Mouse (Mus musculus): Measurements from ENCODE around the gene Sympk. TPM values are rescaled to one million over a fixed set of nuclear protein-coding genes. Genes with fewer than 3 reads are reported as not detected.
"Not testable (repeated sequence)": the region's sequence is repeated elsewhere in the genome, so short reads cannot be mapped to it uniquely, and the experiment has no call there.

Sympk gene
- total RNA-seq, 2 experiments from 2014 or later: 118 to 123 TPM

DNA sequence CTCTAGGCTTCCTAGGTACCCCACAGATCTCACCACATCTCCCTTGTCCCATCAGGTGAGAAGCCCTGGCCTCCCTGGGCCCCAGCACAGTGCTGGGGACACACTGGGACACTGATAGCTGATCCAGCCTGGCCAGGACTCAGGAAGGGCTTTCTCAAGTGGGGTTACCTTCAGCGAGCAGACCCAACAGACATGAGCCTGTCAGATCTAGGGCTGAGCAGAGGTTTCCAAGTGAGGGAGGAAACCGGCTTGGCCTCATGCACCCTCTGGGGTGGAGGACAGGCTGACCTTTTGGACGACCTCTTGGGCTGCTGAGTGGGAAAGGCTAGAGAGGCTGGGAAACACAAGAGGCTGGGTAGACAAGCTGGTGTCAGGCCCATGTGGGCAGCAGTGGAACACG is 27.0 kb downstream of the Sympk start:
- DNase-seq (ENCODE audit: low spot score in 2 of 2): no peak

- peak; percentile 50 to 82 for DNase-seq (ENCODE audit: low spot score in 2 of 2)
These were observed 28.4 kb downstream of the Sympk start for GRCm38 (mm10) chr7:19052345-19053135.

GRCm38 (mm10) chr7:19053136-19053532 is 29.0 kb downstream of the Sympk start:
- no peak for DNase-seq (ENCODE audit: low spot score in 2 of 2)

DNA sequence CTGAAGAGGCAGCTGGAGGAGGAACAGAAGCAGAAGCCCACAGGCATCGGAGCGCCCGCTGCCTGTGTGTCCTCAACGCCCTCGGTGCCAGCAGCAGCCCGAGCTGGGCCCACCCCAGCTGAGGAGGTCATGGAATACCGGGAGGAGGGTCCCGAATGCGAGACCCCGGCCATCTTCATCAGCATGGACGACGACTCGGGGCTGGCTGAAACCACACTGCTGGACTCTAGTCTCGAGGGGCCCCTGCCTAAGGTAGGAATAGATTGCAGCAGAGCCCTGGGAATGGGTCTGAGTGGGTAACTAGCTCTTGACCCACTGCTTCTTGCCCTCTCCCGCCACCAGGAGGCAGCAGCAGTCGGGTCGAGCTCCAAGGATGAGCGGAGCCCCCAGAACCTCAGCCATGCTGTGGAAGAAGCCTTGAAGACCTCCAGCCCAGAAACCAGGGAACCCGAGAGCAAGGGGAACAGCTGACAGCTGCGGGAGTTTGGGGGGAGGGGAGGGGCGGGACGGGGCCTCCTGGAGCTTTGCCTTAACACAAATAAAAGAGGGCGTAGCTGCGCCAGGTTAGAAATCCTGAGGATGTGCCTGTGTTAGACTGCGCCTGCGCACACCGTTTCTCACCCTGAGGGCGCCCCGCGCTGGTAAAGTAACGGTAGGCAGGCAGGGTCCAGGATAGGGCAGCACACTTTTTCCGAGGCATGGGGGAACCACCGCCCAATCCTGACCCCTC is 30.0 kb downstream of the Sympk start, which contains the start of gene Rsph6a:
Gene Rsph6a (plus strand): TSS at position 644 of the 730 bp plus-strand sequence.
- no peak for DNase-seq (ENCODE audit: low spot score in 2 of 2)

DNA sequence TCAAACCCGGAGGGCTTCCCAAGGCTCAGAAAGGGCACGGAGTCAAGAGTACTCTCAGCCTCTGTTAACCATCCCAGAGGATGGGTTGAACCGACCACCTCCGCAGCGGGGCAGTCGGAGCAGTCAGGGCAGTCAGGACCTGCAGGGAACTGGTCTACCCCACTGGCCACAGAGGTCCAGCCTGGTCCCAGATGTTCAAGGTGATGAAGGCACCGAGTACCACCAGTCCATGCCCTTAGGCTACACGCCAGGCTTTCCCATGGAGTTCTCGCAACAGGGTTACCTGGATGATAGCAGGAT is 30.6 kb downstream of the Sympk start:
- DNase-seq (ENCODE audit: low spot score in 2 of 2): no peak

- DNase-seq (ENCODE audit: low spot score in 2 of 2): no peak
These were observed 30.9 kb downstream of the Sympk start for GRCm38 (mm10) chr7:19055108-19055507.

- no peak for DNase-seq (ENCODE audit: low spot score in 2 of 2)
These were observed 33.2 kb downstream of the Sympk start for GRCm38 (mm10) chr7:19057405-19057804.

DNA sequence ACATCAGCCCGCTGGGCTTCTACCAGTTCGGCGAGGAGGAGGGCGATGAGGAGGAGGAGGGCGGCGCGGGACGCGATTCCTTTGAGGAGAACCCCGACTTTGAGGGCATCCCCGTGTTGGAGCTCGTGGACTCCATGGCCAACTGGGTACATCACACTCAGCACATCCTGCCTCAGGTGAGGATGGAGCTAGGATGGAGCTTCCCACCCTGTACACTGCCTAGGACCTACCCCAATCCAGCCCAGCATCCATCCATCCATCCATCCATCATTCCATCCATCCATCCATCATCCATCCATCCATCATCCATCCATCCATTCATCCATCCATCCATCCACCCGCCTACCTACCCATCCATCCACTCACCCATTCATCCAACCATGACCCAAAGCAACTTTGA is 41.7 kb downstream of the Sympk start:
- DNase-seq (ENCODE audit: low spot score in 2 of 2): no peak

- no peak for DNase-seq (ENCODE audit: low spot score in 2 of 2)
These were observed 42.9 kb downstream of the Sympk start for GRCm38 (mm10) chr7:19067063-19067462.

- DNase-seq (ENCODE audit: low spot score in 2 of 2): no peak
These were observed 43.8 kb downstream of the Sympk start for GRCm38 (mm10) chr7:19067935-19068334.

GRCm38 (mm10) chr7:19068707-19069106 is 44.5 kb downstream of the Sympk start:
- DNase-seq (ENCODE audit: low spot score in 2 of 2): peak in 1 of 2 experiments; percentile 82

DNA sequence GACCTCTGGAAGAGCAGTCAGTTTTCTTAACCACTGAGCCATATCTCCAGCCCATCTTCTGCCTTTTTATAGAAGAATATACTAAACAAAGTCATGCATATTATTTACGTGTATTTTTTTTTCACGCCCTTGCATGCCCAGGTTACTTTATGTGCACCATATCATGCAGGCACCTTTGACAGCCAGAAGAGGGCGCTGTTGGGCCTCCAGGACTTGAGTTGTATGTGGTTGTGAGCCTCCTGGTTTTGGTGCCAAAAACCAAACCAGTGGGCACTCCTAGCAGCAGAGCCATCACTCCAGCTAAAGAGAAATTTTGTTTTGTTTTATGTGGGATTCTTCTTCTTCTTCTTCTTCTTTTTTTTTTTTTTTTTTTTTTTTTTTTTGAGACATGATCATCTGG is 45.3 kb downstream of the Sympk start:
- DNase-seq (ENCODE audit: low spot score in 2 of 2): no peak

DNA sequence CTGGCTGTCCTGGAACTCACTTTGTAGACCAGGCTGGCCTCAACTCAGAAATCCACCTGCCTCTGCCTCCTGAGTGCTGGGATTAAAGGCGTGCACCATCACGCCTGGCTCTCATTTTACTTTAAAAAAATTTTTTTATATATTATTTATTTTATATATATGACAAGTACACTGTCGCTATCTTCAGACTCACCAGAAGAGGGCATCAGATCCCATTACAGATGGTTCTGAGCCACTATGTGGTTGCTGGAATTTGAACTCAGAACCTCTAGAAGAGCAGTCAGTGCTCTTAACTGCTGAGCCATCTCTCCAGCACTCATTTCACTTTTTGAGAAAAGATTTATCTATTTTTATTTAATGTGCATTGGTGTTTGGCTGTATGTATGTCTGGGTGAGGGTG is 46.8 kb downstream of the Sympk start:
- not testable (repeated sequence) for DNase-seq (ENCODE audit: low spot score in 2 of 2)

DNA sequence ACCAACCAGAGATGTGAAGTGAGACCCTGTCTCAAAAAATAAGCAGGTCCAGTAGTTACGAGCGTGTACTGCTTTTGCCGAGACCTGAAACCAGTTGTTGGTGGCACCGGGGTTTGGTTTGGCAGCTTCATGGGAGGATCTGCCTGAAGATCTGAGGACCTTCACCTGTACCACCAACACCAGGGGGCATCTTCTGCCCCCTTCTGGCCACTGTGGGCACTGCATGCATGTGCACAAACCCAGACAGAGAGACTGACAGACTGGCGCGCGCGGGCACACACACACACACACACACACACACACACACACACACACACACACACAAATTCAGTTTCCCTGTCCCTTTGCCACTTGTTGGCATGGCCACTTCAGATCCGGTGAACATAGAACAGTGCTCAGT is 49.3 kb downstream of the Sympk start:
- DNase-seq (ENCODE audit: low spot score in 2 of 2): peak in 1 of 2 experiments; percentile 55

GRCm38 (mm10) chr7:19074494-19074893 is 50.3 kb downstream of the Sympk start:
- DNase-seq (ENCODE audit: low spot score in 2 of 2): no peak

- no peak for DNase-seq (ENCODE audit: low spot score in 2 of 2)
These were observed 51.1 kb downstream of the Sympk start for GRCm38 (mm10) chr7:19075231-19075630.

DNA sequence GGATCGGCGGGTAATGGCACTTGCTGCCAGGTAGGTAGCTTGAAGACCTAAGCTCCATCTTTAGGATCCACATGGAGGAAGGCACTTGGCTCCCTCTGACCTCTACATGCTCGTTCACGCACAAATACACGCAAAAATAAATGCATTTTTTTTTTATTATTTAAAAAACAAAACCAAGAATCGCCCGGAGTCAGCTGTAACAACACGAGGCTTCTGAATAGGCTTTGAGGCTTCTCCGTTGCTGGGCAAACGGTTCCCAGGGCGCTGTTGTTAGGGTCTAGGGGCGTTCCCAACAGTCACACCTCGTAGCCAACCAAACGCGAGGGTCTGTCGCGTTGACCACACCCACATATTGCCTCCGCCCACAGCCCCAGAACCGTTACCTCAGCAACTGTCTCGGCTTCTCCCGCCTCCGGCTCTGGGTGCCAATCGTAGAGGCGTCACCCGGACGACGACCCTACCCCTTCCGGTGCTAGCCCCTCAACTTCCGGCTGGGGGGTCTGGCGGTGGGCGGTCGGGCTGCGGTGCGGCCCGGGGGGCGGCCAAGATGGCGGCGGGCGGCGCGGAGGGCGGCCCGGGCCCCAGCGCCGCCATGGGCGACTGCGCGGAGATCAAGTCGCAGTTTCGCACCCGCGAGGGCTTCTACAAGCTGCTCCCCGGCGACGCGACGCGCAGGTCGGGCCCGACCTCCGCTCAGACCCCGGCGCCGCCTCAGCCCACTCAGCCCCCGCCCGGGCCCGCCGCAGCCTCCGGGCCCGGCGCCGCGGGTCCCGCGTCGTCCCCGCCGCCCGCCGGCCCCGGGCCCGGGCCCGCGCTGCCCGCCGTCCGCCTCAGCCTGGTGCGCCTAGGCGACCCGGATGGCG is 51.8 kb downstream of the Sympk start, which contains the start of gene Dmwd:
Gene Dmwd (plus strand): TSS at position 505 of the 863 bp plus-strand sequence.
- DNase-seq (ENCODE audit: low spot score in 2 of 2): peak; percentile 98

DNA sequence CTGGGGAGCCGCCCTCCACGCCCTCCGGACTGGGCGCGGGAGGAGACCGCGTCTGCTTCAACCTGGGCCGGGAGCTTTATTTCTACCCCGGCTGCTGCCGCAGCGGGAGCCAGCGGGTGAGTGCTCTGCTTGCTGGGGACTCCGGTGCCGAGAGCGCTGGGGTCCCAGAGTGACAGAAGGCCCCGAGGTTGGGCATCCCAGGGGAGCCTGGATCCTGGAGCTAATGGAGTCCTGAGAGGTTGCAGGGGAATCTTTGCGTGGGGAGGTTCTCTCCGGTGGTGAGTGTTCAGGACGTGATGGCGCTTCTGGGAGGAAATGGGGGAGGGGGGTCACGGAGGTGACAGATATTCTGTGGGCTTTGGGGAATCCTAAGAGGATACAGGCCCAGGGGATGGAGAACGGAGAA is 52.4 kb downstream of the Sympk start:
- no peak for DNase-seq (ENCODE audit: low spot score in 2 of 2)

- no peak for DNase-seq (ENCODE audit: low spot score in 2 of 2)
These were observed 53.6 kb downstream of the Sympk start for GRCm38 (mm10) chr7:19077761-19078160.

- DNase-seq (ENCODE audit: low spot score in 2 of 2): no peak
These were observed 54.6 kb downstream of the Sympk start for GRCm38 (mm10) chr7:19078732-19079131.

GRCm38 (mm10) chr7:19080451-19080950 is 56.3 kb downstream of the Sympk start:
- DNase-seq (ENCODE audit: low spot score in 2 of 2): no peak

Data from layer of hippocampus, adult 18-20 months (tissue).